Mouse (Mus musculus) megakaryocyte, embryonic 14.5 days (primary cell): ENCODE measurements around the gene Apoc3.

Source experiments
- FLI1 ChIP-seq: IDR thresholded peaks from 2 replicates; pipeline ENCODE4 v1.6.1; 2012; ENCODE audit warnings: low read length, inconsistent platforms, mixed read lengths
- GATA1 ChIP-seq: IDR thresholded peaks from 3 replicates; pipeline ENCODE4 v1.6.1; 2012; ENCODE audit warnings: mixed read lengths, low read length, inconsistent platforms, borderline replicate concordance

- TF ChIP-seq GATA1 (no peak), FLI1 (no peak)
Observed at GRCm38 (mm10) chr9:46241818-46242217, 6.4 kb upstream of the Apoc3 start.
